Mouse (Mus musculus): Measurements from ENCODE around the gene Tmem171.

- TF ChIP-seq CTCF (IDR thresholded peaks at IDR 0.05; ENCODE audit: low read depth) (no peak), EP300 (IDR thresholded peaks at IDR 0.05; ENCODE audit: low read depth) (no peak)
These were observed 58.1 kb downstream of the Tmem171 start for GRCm38 (mm10) chr13:98636571-98636970.
